Mouse (Mus musculus): ENCODE measurements around the gene Agfg2. TPM values are rescaled to one million over a fixed set of nuclear protein-coding genes. Genes with fewer than 3 reads are reported as not detected.

The Agfg2 gene
- polyA plus RNA-seq (2012; ENCODE audit: low replicate concordance), result 114 and 402 TPM in 2 replicates

DNA sequence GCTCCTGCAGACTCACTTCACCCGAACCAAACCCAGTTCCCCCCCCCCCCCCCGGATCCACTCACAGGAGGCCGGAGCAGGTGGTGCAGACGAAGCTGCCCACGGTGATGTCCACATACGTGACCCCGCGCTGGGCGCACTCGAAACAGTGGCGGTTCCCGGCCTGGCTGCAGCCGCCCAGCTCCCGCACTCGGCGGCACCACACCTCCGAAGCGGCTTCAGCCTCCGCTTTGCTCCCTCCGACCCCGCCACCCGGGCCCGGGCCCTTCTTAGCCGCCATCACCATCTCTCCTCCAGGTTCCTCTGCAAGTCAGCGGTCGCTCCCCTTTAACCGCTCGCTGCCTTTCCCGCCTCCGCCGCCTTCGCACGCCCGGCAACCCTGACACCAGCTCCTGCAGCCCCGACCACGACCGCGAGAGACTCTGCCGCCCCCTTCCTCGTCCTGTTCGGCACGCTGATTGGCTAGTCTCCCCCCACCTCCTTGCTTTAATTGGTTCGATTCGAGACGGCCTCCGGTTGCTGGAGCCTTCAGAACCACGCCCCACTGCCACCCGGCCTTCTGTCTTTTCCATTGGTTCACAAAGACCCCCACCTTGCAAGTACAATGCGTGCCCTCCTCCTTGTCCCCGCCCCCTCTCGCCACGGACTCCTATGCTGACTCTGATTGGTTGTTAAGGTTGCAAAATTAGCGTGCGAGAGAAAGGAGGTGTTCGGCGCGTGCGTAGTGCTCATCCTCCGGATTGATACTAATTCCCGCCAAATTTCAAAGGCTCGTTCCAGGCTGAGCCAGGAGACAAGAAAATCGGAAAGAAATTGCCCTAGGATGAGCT is at the start of gene Agfg2:
Gene Agfg2 (minus strand): TSS at position 433 of the 830 bp plus-strand sequence.

DNA sequence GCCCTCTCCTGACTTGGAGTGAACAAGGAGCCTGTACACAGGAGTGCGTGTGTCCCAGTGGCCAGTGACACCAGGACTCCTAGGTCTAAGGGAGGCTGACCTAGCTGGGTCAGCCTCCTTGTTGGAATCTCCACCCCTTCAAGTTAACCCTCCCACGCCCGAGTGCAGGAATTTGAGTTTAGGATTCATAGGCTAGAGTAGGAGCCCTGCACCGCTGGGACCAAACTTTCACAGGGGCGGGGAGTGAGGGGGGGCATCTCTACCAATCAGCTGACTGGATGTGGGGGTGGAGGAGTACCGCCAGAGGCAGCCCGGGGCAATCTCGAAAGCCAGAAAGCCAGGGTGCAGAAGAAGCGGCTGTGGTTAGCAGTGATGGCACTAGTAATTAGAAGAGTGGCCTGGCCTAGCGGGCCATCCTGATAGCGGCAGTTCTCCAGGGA is 38.9 kb downstream of the Agfg2 start, which contains the start of gene Irs3:
Gene Irs3 (minus strand): TSS at position 63 of the 440 bp plus-strand sequence.

DNA sequence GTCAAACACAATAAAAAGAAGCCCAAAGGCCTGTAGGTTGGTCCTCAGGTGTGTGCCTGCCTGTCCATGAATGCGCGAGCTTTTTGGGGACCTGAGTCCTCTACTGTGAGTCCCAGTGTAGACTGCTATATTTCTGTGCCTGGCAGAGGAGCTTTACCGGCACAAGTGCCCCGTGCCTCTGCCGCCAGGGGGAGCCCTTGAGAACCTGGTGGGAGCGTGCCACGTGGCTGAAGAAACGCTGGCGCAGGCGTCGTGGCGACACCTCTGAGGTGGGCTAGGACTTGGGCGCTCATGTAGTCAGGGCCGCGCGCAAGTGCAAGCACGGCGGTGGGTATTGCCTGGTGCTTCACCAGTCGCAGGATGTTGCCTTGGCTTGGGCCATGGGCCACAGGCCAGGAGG is 43.5 kb downstream of the Agfg2 start, which contains the start of gene Sap25:
Gene Sap25 (plus strand): TSS at position 281 of the 400 bp plus-strand sequence.

DNA sequence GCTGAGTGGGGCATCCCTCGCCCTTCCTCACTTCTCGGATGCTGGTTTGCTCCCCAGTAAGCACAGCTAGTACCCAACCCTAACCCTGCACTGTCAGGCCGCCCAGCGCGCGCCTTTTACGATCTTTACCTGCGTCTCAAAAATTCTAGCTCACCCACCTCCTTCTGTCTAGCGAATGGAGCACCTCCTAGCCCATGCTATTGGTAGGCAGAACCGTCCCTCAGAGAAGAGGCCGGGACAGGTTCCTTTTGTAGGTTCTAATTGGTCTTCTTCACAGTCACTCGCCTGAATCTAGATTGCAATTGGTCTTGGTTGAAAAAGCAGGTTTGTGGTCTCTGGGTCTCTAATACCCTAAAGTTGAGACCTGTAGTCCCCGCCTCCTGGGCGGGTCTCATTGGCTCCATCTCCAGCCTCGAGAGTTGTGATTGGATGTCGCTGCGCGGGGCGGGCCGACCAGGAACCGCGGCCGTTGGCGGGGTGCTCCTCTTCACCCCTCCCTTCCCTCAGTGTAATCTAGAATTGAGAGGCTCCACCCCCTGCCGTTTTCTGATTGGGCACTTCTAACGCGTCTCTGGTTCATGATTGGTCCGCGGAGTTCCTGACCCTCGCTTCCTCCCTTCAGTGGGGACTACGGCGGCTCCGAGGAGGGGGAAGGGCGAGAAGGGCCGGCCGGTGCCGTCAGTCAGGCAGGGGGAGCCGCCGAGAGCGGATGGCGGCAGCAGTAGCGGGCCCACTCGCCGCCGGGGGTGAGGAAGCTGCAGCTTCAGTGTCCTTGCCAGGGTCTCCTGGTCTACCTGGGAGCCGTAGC is 55.8 kb downstream of the Agfg2 start, which contains the start of the genes Fbxo24, Lrch4 and Gm20605:
Gene Fbxo24 (minus strand): TSS at position 505 of the 808 bp plus-strand sequence.
Gene Lrch4 (plus strand): TSS at position 624 of the 808 bp plus-strand sequence.
Gene Gm20605 (plus strand): TSS at position 678 of the 808 bp plus-strand sequence.

DNA sequence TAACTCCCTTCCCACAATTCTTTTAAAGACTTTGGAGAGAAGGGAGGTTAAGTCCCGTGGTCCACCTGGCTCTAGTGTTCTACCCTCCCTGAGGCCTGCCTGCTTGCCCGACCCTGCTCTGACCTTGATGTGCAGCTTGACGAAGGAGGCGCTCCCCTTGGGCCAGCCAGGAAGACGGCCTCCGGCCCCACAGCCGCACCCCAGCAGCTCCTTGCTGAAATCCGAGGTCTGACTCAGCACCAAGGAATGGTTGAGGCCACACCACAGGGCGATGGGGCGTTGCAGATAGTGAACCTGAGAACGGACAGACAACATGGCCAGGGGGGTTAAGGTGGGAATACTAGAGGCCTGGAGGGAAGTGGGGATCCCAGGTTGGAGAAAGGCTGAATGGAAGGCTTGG is 71.0 kb downstream of the Agfg2 start, which contains the start of gene Pcolce:
Gene Pcolce (minus strand): TSS at position 235 of the 400 bp plus-strand sequence.

DNA sequence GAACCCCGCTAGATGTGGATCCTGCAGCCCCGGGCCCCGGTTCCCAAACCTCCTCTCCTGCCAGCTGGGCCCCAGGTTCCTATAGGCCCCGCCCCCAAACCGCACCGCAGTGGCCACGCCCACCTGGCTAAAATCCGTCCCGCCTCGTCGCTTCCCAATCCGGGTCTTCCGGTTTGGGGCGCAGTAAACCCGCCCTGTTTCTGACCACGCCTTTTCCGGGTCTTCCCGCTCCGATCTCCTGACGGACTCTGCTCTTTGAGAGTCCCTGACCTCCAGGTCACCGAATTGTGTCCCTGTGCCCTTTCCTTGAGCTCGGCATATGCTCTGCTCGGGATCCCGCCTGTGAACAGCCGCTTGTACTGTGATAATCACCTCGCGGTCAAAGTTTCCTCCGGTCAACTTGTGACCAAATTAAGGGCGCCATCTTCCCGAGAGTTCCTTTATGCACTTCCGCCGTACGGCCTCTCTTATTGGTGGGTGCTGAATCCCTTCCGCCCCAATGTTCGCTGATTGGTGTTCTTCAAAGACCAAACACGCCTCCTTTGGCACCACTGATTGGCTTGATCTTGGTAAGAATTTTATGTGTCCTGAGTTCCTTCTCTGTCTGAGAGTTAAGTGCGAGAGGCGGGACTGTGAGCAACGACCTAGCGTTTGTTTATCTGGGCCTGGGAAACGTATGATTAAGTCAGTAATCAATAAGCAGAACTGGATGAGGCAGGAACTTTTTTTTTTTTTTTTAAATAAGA is 83.7 kb downstream of the Agfg2 start, which contains the start of gene Mospd3:
Gene Mospd3 (minus strand): TSS at position 440 of the 746 bp plus-strand sequence.

Other genes starting within 250 kb of the Agfg2 start
- gene Zan, start 207.7 kb downstream of the Agfg2 start, polyA plus RNA-seq (2012; ENCODE audit: low replicate concordance), result 0.07 and 0.16 TPM in 2 replicates
- gene Pop7, start 182.2 kb downstream of the Agfg2 start, polyA plus RNA-seq (2012; ENCODE audit: low replicate concordance), result 21.2 and 62.7 TPM in 2 replicates
- gene Gigyf1, start 166.2 kb downstream of the Agfg2 start, polyA plus RNA-seq (2012; ENCODE audit: low replicate concordance), result 54.3 and 65.9 TPM in 2 replicates
- not detected in 2 replicates for gene Epo, start 151.5 kb downstream of the Agfg2 start, polyA plus RNA-seq (2012; ENCODE audit: low replicate concordance)
- 351 and 463 TPM in 2 replicates for gene Gnb2, start 151.2 kb downstream of the Agfg2 start, polyA plus RNA-seq (2012; ENCODE audit: low replicate concordance)
- gene Actl6b, start 131.2 kb downstream of the Agfg2 start, polyA plus RNA-seq (2012; ENCODE audit: low replicate concordance), result not detected in 2 replicates
- 90.8 and 239 TPM in 2 replicates for gene Tfr2, start 114.9 kb downstream of the Agfg2 start, polyA plus RNA-seq (2012; ENCODE audit: low replicate concordance)
- gene Mospd3, start 83.7 kb downstream of the Agfg2 start, polyA plus RNA-seq (2012; ENCODE audit: low replicate concordance), result 1,131 and 1,239 TPM in 2 replicates
- 19.5 and 40.7 TPM in 2 replicates for gene Pcolce, start 70.9 kb downstream of the Agfg2 start, polyA plus RNA-seq (2012; ENCODE audit: low replicate concordance)
- 0.19 TPM in 1 of 2 replicates, not detected in the other for gene Fbxo24, start 55.7 kb downstream of the Agfg2 start, polyA plus RNA-seq (2012; ENCODE audit: low replicate concordance)
- 212 and 267 TPM in 2 replicates for gene Lrch4, start 55.6 kb downstream of the Agfg2 start, polyA plus RNA-seq (2012; ENCODE audit: low replicate concordance)
- gene Gm20605, start 55.6 kb downstream of the Agfg2 start, polyA plus RNA-seq (2012; ENCODE audit: low replicate concordance), result 10.1 and 35.3 TPM in 2 replicates
- gene Sap25, start 43.4 kb downstream of the Agfg2 start, polyA plus RNA-seq (2012; ENCODE audit: low replicate concordance), result 51.9 and 75.4 TPM in 2 replicates
- gene Irs3, start 39.0 kb downstream of the Agfg2 start, polyA plus RNA-seq (2012; ENCODE audit: low replicate concordance), result not detected in 2 replicates
- 2.6 and 5.1 TPM in 2 replicates for gene Nyap1, start 56.9 kb upstream of the Agfg2 start, polyA plus RNA-seq (2012; ENCODE audit: low replicate concordance)
- 492 and 602 TPM in 2 replicates for gene Tsc22d4, start 61.0 kb upstream of the Agfg2 start, polyA plus RNA-seq (2012; ENCODE audit: low replicate concordance)
- 75.1 and 125 TPM in 2 replicates for gene Ppp1r35, start 94.1 kb upstream of the Agfg2 start, polyA plus RNA-seq (2012; ENCODE audit: low replicate concordance)
- 163 and 385 TPM in 2 replicates for gene Mepce, start 102.9 kb upstream of the Agfg2 start, polyA plus RNA-seq (2012; ENCODE audit: low replicate concordance)
- gene Zcwpw1, start 103.1 kb upstream of the Agfg2 start, polyA plus RNA-seq (2012; ENCODE audit: low replicate concordance), result 0.39 and 0.80 TPM in 2 replicates
- 1.4 and 2.4 TPM in 2 replicates for gene Pilra, start 151.6 kb upstream of the Agfg2 start, polyA plus RNA-seq (2012; ENCODE audit: low replicate concordance)
- gene Pilrb1, start 173.4 kb upstream of the Agfg2 start, polyA plus RNA-seq (2012; ENCODE audit: low replicate concordance), result 0.53 and 1.3 TPM in 2 replicates
- 0.57 and 1.4 TPM in 2 replicates for gene Pilrb2, start 187.1 kb upstream of the Agfg2 start, polyA plus RNA-seq (2012; ENCODE audit: low replicate concordance)
- not detected in 2 replicates for gene Cyp3a13, start 236.9 kb upstream of the Agfg2 start, polyA plus RNA-seq (2012; ENCODE audit: low replicate concordance)

Measured in leukemia stem cell, adult 10-12 weeks (primary cell).